Mouse (Mus musculus): ENCODE measurements around the gene Alg6. TPM values are rescaled to one million over a fixed set of nuclear protein-coding genes. Genes with fewer than 3 reads are reported as not detected.

The Alg6 gene
- polyA plus RNA-seq, 1 experiment from 2014 or later = 20.5 TPM

- Histone ChIP-seq H3K9me3 (no peaks in the 10 kb centered on the region), H3K27me3 (ENCODE audit: poor library complexity, severe bottlenecking) (no peaks in the 10 kb centered on the region), H3K27ac (no peak overlapping the region), H3K4me1 (no peaks in the 10 kb centered on the region), H3K4me3 (no peak overlapping the region), H3K36me3 (replicated peaks) (peaks cover 13% of the 10 kb centered on the region)
- DNase-seq (ENCODE audit: extremely low spot score, low spot score) = no peak
- WGBS = 93% methylated on average over 5 of the region's 5 CpGs
Observed at GRCm38 (mm10) chr4:99752426-99752825, 37.0 kb downstream of the Alg6 start.

GRCm38 (mm10) chr4:99766303-99766702 is 50.8 kb downstream of the Alg6 start:
- Histone ChIP-seq H3K27ac (no peak overlapping the region), H3K4me3 (no peak overlapping the region), H3K27me3 (ENCODE audit: poor library complexity, severe bottlenecking) (no peaks in the 10 kb centered on the region), H3K9me3 (no peaks in the 10 kb centered on the region), H3K4me1 (no peaks in the 10 kb centered on the region), H3K36me3 (replicated peaks) (no peaks in the 10 kb centered on the region)
- 88% methylated on average over 5 of the region's 5 CpGs for WGBS
- no peak for DNase-seq (ENCODE audit: extremely low spot score, low spot score)

- Histone ChIP-seq H3K36me3 (replicated peaks) (no peaks in the 10 kb centered on the region), H3K9me3 (no peaks in the 10 kb centered on the region), H3K27ac (no peak overlapping the region), H3K27me3 (ENCODE audit: poor library complexity, severe bottlenecking) (no peaks in the 10 kb centered on the region), H3K4me3 (no peak overlapping the region), H3K4me1 (no peaks in the 10 kb centered on the region)
- WGBS = 52% methylated on average over 1 of the region's 1 CpGs
- no peak for DNase-seq (ENCODE audit: extremely low spot score, low spot score)
Observed at GRCm38 (mm10) chr4:99766753-99767152, 51.3 kb downstream of the Alg6 start.

GRCm38 (mm10) chr4:99770555-99770954 is 55.1 kb downstream of the Alg6 start:
- H3K4me3 ChIP-seq = no peak overlapping the region
- WGBS = 91% methylated on average over 5 of the region's 5 CpGs
- H3K4me1 ChIP-seq = no peaks in the 10 kb centered on the region
- H3K9me3 ChIP-seq = no peaks in the 10 kb centered on the region
- no peaks in the 10 kb centered on the region for H3K36me3 ChIP-seq (replicated peaks)
- H3K27ac ChIP-seq = no peak overlapping the region
- no peak for DNase-seq (ENCODE audit: extremely low spot score, low spot score)
- H3K27me3 ChIP-seq (ENCODE audit: poor library complexity, severe bottlenecking) = no peaks in the 10 kb centered on the region

GRCm38 (mm10) chr4:99773041-99773440 is 57.6 kb downstream of the Alg6 start:
- Histone ChIP-seq H3K4me3 (no peak overlapping the region), H3K9me3 (no peaks in the 10 kb centered on the region), H3K36me3 (replicated peaks) (peaks cover under 1% of the 10 kb centered on the region; the same call in 1 of the 2 replicates), H3K27me3 (ENCODE audit: poor library complexity, severe bottlenecking) (no peaks in the 10 kb centered on the region), H3K4me1 (no peaks in the 10 kb centered on the region), H3K27ac (no peak overlapping the region)
- 83% methylated on average over 1 of the region's 1 CpGs for WGBS
- DNase-seq (ENCODE audit: extremely low spot score, low spot score) = no peak

GRCm38 (mm10) chr4:99792365-99792764 is 76.9 kb downstream of the Alg6 start:
- no peaks in the 10 kb centered on the region for H3K4me1 ChIP-seq
- DNase-seq (ENCODE audit: extremely low spot score, low spot score) = no peak
- no peak overlapping the region for H3K27ac ChIP-seq
- H3K9me3 ChIP-seq = no peaks in the 10 kb centered on the region
- H3K36me3 ChIP-seq (replicated peaks) = peaks cover 34% of the 10 kb centered on the region
- WGBS = 90% methylated on average over 6 of the region's 6 CpGs
- no peaks in the 10 kb centered on the region for H3K27me3 ChIP-seq (ENCODE audit: poor library complexity, severe bottlenecking)
- no peak overlapping the region for H3K4me3 ChIP-seq

Other genes starting within 250 kb of the Alg6 start
- 0.07 and 0.11 TPM in 2 replicates for gene Foxd3, start 59.4 kb upstream of the Alg6 start, polyA plus RNA-seq (2016; fragmentation: Nextera tagmentation; extraction: Ambion mirVana)
- gene Efcab7, start 113.5 kb downstream of the Alg6 start, polyA plus RNA-seq (2016; fragmentation: Nextera tagmentation; extraction: Ambion mirVana) = 24.8 and 27.0 TPM in 2 replicates
- gene Pgm1, start 213.8 kb downstream of the Alg6 start, polyA plus RNA-seq (2016; fragmentation: Nextera tagmentation; extraction: Ambion mirVana) = 81.5 and 83.5 TPM in 2 replicates
- 58.2 and 60.0 TPM in 2 replicates for gene Itgb3bp, start 214.1 kb downstream of the Alg6 start, polyA plus RNA-seq (2016; fragmentation: Nextera tagmentation; extraction: Ambion mirVana)

Measured in forebrain, embryonic 10.5 days (tissue).